20 mouse cellular contexts compared by ENCODE assay signal in genomic region chr2:17158463-17158862, GRCm38 (mm10).
A peak's percentile ranks its signal among the peaks of the same experiment; 100 is the strongest.
DNase-seq lines count a peak whose midpoint lies in the region; ATAC-seq and TF ChIP-seq lines count a peak whose summit lies in the region.
"Had no signal": no experiment of that assay in that cellular context is flagged by ENCODE, and none has a peak within 500 bp of the region (broad histone marks: within the 10 kb centered on the region; RNA-seq: fewer than 3 reads in every experiment).

No protein-coding gene starts in this region.

- no peak overlapping the region for H3K27ac ChIP-seq in liver, postnatal 0 days (ENCODE audit: low read depth)
- H3K27ac ChIP-seq: embryonic facial prominence, embryonic 15.5 days; hindbrain, embryonic 14.5 days; intestine, embryonic 15.5 days; left cerebral cortex, adult 2 months; liver, embryonic 12.5 days; midbrain, embryonic 12.5 days; neural tube, embryonic 13.5 days had no signal

- H3K9me3 ChIP-seq in liver, postnatal 0 days (ENCODE audit: low read length), result no peaks in the 10 kb centered on the region
- H3K9me3 ChIP-seq: embryonic facial prominence, embryonic 15.5 days; intestine, embryonic 15.5 days; liver, embryonic 12.5 days; midbrain, embryonic 12.5 days; neural tube, embryonic 13.5 days had no signal

- no peak overlapping the region for H3K9ac ChIP-seq in liver, postnatal 0 days (replicated peaks)
- H3K9ac ChIP-seq: embryonic facial prominence, embryonic 15.5 days; hindbrain, embryonic 14.5 days; intestine, embryonic 15.5 days; liver, embryonic 12.5 days; midbrain, embryonic 12.5 days; neural tube, embryonic 13.5 days had no signal

- DNase-seq in heart, adult 8-10 months (ENCODE audit: low spot score), result peak; percentile 3
- no peak for DNase-seq in heart, postnatal 25 days (ENCODE audit: low spot score)
- peak; percentile 62 for DNase-seq in Muller cell, postnatal 12 days (ENCODE audit: inconsistent ontology term)
- peak; percentile 16 for DNase-seq in brain, adult 2 months (ENCODE audit: low read depth, low spot score)
- DNase-seq in lung, postnatal 10 days, result peak; percentile 45
- no peak for DNase-seq in liver, postnatal 0 days
- DNase-seq: adrenal gland, adult 8-10 months; cerebellum, postnatal 36 days; kidney, adult 9 months; kidney, postnatal 25 days; layer of hippocampus, adult 9-11 months; thymus, postnatal 36 days had no signal

- H3K4me1 ChIP-seq in liver, postnatal 0 days (ENCODE audit: insufficient read depth), result no peaks in the 10 kb centered on the region
- H3K4me1 ChIP-seq: embryonic facial prominence, embryonic 15.5 days; intestine, embryonic 15.5 days; liver, embryonic 12.5 days; midbrain, embryonic 12.5 days; neural tube, embryonic 13.5 days had no signal

- no peaks in the 10 kb centered on the region for H3K36me3 ChIP-seq in liver, postnatal 0 days (replicated peaks; ENCODE audit: insufficient read depth, low read length)
- H3K36me3 ChIP-seq: embryonic facial prominence, embryonic 15.5 days; intestine, embryonic 15.5 days; liver, embryonic 12.5 days; midbrain, embryonic 12.5 days; neural tube, embryonic 13.5 days had no signal

- no peak overlapping the region for H3K4me2 ChIP-seq in liver, postnatal 0 days (ENCODE audit: low read depth, low read length)
- H3K4me2 ChIP-seq: embryonic facial prominence, embryonic 15.5 days; hindbrain, embryonic 14.5 days; intestine, embryonic 15.5 days; liver, embryonic 12.5 days; midbrain, embryonic 12.5 days; neural tube, embryonic 13.5 days had no signal

- no peaks in the 10 kb centered on the region for H3K27me3 ChIP-seq in liver, postnatal 0 days (ENCODE audit: insufficient read depth, low read length)
- H3K27me3 ChIP-seq: embryonic facial prominence, embryonic 15.5 days; intestine, embryonic 15.5 days; liver, embryonic 12.5 days; midbrain, embryonic 12.5 days; neural tube, embryonic 13.5 days had no signal

- no peak overlapping the region for H3K4me3 ChIP-seq in liver, postnatal 0 days (ENCODE audit: low read depth, low read length)
- H3K4me3 ChIP-seq: embryonic facial prominence, embryonic 15.5 days; intestine, embryonic 15.5 days; left cerebral cortex, adult 2 months; liver, embryonic 12.5 days; midbrain, embryonic 12.5 days; neural tube, embryonic 13.5 days had no signal

- TF ChIP-seq EP300 in liver, postnatal 0 days (IDR thresholded peaks at IDR 0.05; ENCODE audit: low read depth), result no peak

- 67% methylated on average over 1 of the region's 1 CpGs for WGBS in liver, postnatal 0 days (ENCODE audit: insufficient replicate concordance)

- ATAC-seq in liver, postnatal 0 days, result no peak
- ATAC-seq in granulocyte monocyte progenitor cell, adult 5-6 weeks (replicated peaks; ENCODE audit: poor library complexity, severe bottlenecking), result no peak
- ATAC-seq: intestine, embryonic 15.5 days; liver, embryonic 12.5 days had no signal

- TF ChIP-seq CTCF in liver, postnatal 0 days (IDR thresholded peaks at IDR 0.05; ENCODE audit: low read depth), result no peak

- intact Hi-C loops in heart, postnatal 25 days (cut with DNase I), result no loop called here

Comparison
In these comparisons a context has a peak if more than half of its experiments do, and no peak if none do; other contexts are left out.
1. DNase-seq: peak in heart, adult 8-10 months (single experiment), Muller cell, postnatal 12 days (single experiment), brain, adult 2 months (single experiment) and lung, postnatal 10 days (single experiment); none in heart, postnatal 25 days (single experiment) and liver, postnatal 0 days (single experiment).